Mouse (Mus musculus) c-Kit-positive CD71-positive TER-119-positive erythroid progenitor cells, embryonic 14.5 days (primary cell): ENCODE results near the gene Rps18.
"Not testable (repeated sequence)": the region's sequence is repeated elsewhere in the genome, so short reads cannot be mapped to it uniquely, and the experiment has no call there.

ENCODE experiments used
- DNase-seq: peaks from one replicate; pipeline ENCODE4 v3.0.0-alpha.2; 2013; ENCODE audit warnings: low spot score

The Rps18 gene

GRCm38 (mm10) chr17:33955555-33956214, at the start of gene Rps18, which contains the start of gene Vps52:
TSS of gene Rps18 (minus strand) at chr17:33956001.
TSS of gene Vps52 (plus strand) at chr17:33955812.
- peak; percentile 96 for DNase-seq

DNA sequence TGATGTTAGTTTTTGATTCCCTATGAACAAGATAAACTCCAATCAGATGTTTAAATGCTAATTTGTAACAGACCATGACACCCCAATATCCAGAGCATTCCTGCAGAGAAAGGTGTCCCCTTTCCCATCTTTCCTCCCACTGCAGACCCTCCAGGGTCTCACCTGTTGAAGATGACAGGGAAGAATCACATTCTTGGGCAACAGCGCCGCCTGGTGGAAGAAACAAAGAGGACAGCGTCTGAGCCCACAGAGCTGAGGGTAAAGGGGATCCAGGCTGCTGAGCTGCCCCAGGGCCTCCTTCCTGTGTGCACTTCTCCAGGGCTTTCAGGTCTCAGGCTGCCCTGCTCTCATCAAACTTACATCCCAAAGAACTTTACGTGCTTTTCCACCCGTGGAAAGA, 47.6 kb upstream of the Rps18 start:
- no peak for DNase-seq

GRCm38 (mm10) chr17:34000796-34001195, 45.0 kb upstream of the Rps18 start:
- not testable (repeated sequence) for DNase-seq

DNA sequence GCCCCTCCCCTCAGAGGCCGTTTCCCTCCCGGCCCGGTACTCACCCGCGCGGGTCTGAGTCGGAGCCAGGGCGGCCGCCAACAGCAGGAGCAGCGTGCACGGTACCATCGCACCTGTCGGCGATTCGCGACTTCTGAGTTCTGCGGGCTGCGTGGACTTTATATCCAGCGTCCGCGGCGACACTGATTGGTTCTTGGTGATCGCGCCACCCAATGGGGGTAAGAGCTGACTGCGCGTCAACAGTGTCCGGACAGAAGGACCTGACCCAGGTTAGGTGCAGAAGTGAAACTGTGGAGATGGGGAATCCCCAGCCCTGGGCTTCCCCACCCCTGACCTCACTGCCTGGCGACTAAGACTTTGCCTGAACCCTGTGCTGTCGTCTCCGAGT, 44.3 kb upstream of the Rps18 start, which contains the start of gene H2-K1:
TSS of gene H2-K1 (minus strand) at position 198 of the 388 bp plus-strand sequence.
- DNase-seq, result peak; percentile 62

DNA sequence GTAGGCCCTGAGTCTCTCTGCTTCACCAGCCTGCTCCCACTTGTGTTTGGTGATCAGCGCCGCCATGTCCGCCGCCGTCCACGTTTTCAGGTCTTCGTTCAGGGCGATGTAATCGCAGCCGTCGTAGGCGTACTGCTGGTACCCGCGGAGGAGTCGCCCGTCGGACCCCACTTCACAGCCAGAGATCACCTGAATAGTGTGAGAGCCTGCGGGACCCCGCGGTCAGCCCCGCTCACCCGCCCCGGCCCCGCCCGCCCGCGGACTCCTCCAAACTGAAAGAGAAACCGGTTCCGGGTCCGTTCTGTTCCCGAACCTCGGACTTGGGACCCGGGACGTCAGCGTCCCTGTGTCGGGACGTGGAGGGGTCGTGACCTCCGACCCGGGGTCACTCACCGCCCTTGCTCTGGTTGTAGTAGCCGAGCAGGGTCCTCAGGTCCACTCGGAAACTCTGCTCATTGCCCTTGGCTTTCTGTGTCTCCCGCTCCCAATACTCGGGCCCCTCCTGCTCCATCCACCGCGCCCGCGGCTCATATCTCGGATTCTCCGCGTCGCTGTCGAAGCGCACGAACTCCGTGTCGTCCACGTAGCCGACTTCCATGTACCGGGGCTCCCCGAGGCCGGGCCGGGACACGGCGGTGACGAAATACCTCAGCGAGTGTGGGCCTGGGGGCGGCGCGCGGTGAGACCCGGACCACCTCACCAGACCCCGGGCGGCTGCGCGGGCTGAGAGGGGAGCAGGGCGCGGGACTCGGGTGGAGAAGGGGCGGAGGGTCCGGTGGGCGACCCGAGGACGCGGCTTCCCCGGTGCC, 43.7 kb upstream of the Rps18 start:
- DNase-seq, result no peak

DNA sequence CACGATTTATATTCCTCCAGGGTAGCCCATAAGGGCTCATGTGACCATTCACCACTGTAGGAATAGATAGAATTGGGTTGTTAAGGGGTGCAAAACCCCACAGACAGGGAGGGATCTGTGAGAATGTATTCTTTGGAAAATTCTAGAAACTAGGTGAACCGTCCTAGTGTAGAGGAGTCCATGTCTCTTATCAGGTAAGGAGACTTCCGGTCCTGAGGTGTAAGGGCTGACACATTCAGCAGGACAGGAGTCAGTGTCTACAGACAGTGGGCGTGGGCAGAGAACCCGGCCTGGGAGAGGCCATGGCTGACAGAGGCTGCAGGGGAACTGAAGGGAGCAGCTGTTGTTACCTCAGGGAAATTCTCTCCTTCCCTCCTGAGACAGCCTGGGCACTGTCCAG, 42.9 kb upstream of the Rps18 start:
- DNase-seq, result not testable (repeated sequence)

DNA sequence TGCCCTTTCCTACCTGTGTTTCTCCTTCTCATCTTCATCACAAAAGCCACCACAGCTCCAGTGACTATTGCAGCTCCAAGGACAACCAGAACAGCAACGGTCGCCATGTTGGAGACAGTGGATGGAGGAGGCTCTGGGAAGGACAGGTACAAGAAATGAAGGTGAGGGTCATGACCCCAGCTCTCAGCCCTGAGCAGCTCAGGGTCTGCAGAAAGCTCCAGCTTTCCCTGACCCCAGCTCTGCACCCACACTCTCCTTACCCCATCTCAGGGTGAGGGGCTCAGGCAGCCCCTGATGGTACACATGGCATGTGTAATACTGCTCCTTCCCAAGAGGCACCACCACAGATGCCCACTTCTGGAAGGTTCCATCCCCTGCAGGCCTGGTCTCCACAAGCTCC, 41.2 kb upstream of the Rps18 start:
- not testable (repeated sequence) for DNase-seq

DNA sequence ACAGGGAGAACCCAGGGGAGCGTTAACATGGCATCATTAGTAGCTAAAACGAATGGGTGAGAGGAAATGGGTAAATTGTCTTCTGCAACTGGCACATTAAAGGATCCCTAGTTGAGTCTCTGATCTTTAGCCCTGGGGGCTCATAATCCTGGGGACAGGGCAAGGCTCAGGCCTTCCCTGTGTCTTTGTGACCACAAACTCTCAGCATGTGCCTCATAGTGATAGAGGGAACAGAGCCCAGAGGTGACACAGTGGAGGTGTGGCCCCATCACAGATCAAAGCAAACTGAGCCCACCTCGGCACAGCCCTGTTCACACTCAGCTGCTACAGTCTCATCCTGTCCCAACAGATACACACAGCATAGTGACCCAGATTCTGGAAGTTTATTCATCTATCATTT, 39.9 kb upstream of the Rps18 start:
- no peak for DNase-seq

GRCm38 (mm10) chr17:33994959-33995358, 39.2 kb upstream of the Rps18 start:
- DNase-seq, result no peak

- peak; percentile 78 for DNase-seq
Measured at GRCm38 (mm10) chr17:33991788-33992664, 36.2 kb upstream of the Rps18 start.

GRCm38 (mm10) chr17:33982136-33982535, 26.3 kb upstream of the Rps18 start:
- DNase-seq, result not testable (repeated sequence)

DNA sequence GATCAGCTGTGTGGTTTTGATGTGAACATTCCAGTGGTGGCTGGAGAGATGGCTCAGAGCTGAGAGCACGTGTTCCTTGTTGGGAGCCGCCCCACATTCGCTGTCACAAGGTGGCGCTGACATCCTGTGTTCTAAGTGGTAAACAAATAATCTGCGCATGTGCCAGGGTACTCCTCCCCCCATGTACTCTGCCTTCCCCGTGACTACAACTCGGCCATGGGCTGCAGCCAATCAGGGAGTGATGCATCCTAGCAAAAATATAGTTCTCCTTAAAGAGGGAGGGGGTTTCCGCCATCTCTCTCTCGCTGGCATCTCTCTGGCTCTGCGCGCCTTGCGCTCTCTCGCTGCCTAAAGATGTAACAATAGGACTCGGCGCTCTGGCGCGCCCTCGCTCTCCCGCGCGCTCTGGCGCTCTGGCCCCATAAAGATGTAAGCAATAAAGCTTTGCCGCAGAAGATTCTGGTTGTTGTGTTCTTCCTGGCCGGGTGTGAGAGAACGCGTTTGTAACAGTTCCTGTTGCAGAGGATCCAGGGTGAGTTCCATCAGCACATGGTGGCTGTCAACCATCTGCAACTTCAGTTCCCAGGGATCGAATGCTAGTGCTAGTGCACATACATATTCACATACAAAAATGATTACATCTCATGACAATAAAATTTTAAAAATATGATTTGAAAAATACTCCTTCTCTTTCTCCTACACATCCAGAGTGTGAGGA, 25.6 kb upstream of the Rps18 start:
- not testable (repeated sequence) for DNase-seq

- no peak for DNase-seq
Measured at GRCm38 (mm10) chr17:33980181-33981035, 24.6 kb upstream of the Rps18 start.

- DNase-seq, result no peak
Measured at GRCm38 (mm10) chr17:33979512-33980050, 23.8 kb upstream of the Rps18 start.

- no peak for DNase-seq
Measured at GRCm38 (mm10) chr17:33978631-33979031, 22.8 kb upstream of the Rps18 start.

DNA sequence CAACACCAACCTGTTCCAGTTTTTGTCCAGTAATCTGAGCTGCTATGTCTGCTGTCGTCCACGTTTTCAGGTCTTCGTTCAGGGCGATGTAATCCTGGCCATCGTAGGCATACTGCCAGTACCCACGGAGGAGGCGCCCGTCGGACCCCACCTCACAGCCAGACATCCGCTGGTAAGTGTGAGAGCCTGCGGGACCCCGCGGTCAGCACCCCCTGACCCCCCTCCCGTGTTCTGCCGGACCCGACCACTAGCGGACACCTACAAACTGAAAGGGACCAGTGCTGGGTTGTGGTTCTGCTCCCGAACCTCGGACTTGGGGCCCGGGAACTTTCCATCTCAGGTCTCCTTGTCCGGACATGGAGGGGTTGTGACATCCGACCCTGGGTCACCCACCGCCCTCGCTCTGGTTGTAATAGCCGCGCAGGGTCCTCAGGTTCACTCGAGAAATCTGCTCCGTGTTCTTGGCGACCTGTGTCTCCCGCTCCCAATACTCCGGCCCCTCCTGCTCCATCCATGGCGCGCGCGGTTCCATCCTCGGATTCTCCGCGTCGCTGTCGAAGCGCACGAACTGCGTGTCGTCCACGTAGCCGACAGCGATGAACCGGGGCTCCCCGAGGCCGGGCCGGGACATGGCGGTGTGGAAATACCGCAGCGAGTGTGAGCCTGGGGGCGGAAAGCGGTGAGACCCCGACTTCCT, 22.2 kb upstream of the Rps18 start:
- no peak for DNase-seq

GRCm38 (mm10) chr17:33973572-33973971, 17.8 kb upstream of the Rps18 start:
- no peak for DNase-seq

DNA sequence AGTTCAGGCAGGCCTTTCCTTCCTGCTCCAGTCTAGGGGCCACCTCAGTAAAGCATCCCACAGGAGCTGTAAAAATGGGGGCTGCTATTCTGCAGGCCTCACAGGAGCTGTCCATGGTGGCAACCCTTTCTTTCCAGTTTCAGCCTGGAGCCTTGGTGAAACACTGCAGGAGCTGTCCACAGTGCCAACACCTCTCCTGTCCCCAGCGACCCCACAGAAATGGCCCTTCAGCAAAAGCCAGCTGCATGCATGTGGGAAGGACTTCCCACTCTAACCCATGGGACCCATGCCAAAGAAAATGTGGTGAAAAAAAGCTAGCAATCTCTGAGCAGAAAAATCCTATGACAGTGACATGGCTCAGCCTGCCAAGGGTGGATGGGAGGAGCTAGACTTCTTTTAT, 16.9 kb upstream of the Rps18 start:
- DNase-seq, result no peak

DNA sequence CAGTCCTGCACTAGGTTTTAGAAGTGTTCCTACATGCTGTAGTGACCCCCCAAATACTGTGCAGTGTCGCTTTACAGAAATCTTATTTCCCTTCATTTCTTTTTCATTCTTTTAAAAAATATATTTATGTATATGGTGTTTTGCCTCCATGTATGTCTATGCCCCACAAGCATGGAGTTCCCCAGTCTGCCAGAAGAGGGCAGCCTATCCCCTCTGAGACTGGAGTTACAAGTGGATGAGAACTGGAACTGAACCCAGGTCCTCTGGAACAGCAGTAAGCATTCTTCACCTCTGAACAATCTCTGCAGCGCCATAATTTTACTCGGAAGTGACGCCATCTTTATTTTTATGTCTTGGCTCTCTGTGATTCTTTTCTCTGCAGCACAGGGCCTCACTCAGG, 13.6 kb upstream of the Rps18 start:
- no peak for DNase-seq

DNA sequence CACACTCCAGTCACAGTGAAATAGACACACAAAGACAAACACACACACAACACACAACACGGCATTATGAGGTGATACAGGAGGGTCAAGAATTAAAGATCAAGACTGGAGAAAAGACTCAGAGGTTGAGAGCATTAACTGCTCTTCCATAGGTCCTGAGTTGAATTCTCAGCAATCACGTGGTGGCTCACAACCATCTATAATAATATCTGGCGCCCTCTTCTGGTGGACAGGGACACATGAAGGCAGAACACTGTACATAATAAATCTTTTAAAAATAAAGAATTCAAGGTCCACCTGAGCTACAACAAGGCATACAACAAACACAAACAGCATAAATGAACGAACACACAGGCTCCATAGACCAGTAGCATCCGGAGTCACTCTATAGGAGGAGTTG, 13.1 kb upstream of the Rps18 start:
- DNase-seq, result no peak
